Mouse (Mus musculus): ENCODE data around the gene Gm27029. TPM values are rescaled to one million over a fixed set of nuclear protein-coding genes. Genes with fewer than 3 reads are reported as not detected.
"Not testable (repeated sequence)": the region's sequence is repeated elsewhere in the genome, so short reads cannot be mapped to it uniquely, and the experiment has no call there.

Gm27029 gene
- total RNA-seq, 2 experiments from 2014 or later: not detected

DNA sequence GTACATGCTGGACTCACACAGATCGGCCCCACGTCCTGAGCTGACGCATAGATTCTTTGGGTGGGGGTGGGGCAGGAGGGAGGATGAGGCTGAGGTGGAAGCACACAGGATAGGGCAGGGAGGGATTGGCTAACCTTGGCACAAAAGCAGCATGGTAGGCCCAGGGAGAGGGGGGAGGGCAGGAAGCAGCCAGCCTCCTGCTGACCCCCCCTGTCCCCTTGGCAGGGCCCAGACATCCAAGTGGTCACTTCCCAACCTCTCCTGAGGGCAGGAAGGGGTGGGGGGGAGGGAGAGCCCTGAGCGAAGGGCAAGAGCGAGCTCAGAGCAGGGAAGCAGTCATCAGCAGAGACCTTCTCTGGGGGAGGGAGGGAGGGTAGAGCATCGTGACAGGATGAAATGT lies 35.1 kb upstream of the Gm27029 start:
- ATAC-seq (replicated peaks; ENCODE audit: low FRiP score, poor library complexity, severe bottlenecking): no peak

GRCm38 (mm10) chr11:101458217-101458616 lies 33.6 kb upstream of the Gm27029 start:
- no peak for ATAC-seq (replicated peaks; ENCODE audit: low FRiP score, poor library complexity, severe bottlenecking)

- ATAC-seq (replicated peaks; ENCODE audit: low FRiP score, poor library complexity, severe bottlenecking): no peak
These were observed 33.0 kb upstream of the Gm27029 start for GRCm38 (mm10) chr11:101457631-101458030.

DNA sequence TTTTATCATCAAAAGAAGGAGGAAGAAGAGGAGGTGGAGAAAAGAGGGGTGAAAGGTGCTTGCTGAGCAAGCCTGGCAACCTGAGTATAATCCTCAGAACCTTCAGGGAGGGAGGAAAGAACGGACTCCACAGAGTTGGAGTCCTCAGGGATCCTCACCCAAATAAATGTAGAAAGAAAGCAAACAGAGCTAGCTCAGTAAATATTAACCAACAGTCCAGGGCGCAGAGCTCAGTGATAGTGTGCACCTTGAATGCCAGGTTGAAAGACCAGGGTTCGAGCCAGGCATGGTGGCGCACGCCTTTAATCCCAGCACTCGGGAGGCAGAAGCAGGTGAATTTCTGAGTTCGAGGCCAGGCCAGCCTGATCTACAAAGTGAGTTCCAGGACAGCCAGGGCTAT lies 31.0 kb upstream of the Gm27029 start:
- no peak for ATAC-seq (replicated peaks; ENCODE audit: low FRiP score, poor library complexity, severe bottlenecking)

DNA sequence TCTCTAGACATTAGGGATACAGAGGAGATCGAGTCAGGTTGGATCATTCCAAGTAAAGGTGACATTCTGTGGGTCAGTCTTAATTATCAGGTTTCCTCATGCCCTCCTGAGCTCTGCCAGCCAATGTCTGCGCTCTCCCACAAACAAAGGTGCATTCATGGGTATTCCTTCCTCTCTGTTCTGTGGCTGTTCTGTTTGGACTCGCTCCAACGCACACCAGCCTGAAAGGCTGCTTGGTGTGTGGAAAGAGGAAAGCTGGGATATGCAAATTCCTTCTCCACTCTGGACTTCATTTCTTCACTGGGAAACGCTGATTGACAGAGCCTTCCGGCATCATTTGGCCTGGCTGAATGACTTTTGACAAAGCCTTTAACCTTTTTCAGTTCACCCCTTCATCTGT lies 30.1 kb upstream of the Gm27029 start:
- ATAC-seq (replicated peaks; ENCODE audit: low FRiP score, poor library complexity, severe bottlenecking): no peak

DNA sequence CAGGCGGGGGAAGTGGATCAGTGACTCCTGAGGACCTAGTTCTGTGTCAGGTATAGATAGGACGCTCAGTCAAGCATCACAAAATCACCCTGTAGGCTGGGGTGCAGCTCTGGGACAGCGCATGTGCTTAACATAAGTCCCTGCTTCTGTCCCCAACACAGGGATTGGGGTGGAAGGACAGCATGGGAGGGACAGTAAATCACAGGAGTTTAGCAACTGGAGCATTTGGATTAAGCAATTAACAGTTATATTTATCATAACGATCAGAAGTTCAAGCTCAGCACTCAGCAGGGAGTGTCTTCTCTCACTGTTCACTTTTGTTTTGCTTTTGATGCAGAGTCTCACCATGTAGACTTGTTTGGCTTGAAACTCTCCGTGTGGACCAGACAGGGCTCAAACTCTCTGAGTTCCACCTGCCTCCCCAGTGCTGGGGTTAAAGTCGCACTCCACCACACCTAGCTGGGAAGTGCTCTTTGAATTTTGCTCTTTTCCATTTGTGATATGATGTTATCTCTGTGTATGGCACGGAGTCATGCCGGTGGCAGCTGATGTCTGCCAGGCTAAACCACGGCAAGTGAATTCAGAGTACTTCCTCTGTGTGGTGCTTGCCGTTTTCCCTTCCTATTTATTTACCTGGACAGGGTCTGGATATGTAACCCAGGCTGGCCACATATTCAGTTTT lies 27.6 kb upstream of the Gm27029 start:
- no peak for ATAC-seq (replicated peaks; ENCODE audit: low FRiP score, poor library complexity, severe bottlenecking)

- ATAC-seq (replicated peaks; ENCODE audit: low FRiP score, poor library complexity, severe bottlenecking): no peak
These were observed 26.9 kb upstream of the Gm27029 start for GRCm38 (mm10) chr11:101451536-101451935.

DNA sequence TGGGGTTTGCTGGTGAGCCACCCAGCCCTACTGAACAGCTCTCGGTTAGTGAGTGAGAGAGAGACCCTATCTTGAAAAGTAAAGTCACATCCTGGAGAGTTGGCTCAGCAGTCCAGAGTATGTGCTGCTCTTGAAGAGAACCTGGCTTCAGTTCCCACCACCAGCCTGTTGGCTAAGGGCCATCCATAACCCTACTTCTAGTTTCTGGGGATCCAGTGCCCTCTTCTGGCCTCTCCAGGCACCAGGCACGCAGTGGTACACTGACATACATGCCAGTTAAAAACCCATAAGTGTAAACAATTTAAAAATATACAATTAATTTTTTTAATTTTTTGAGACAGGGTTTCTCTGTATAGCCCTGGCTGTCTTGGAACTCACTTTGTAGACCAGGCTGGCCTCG lies 25.8 kb upstream of the Gm27029 start:
- ATAC-seq (replicated peaks; ENCODE audit: low FRiP score, poor library complexity, severe bottlenecking): no peak

DNA sequence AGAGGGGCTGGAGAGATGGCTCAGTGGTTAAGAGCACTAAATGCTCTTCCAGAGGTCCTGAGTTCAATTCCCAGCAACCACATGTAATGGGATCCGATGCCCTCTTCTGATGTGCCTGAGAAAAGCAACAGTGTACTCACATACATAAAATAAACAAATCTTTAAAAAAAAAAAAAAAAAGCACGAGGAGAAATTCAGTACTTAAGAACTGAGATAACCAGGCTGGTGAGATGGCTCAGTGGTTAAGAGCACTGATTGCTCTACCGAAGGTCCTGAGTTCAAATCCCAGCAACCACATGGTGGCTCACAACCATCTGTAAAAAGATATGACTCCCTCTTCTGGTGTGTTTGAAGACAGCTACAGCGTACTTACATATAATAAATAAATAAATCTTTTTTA lies 25.0 kb upstream of the Gm27029 start:
- ATAC-seq (replicated peaks; ENCODE audit: low FRiP score, poor library complexity, severe bottlenecking): not testable (repeated sequence)

- ATAC-seq (replicated peaks; ENCODE audit: low FRiP score, poor library complexity, severe bottlenecking): peak; percentile 52
These were observed 24.3 kb upstream of the Gm27029 start for GRCm38 (mm10) chr11:101448899-101449298.

- peak; percentile 96 for ATAC-seq (replicated peaks; ENCODE audit: low FRiP score, poor library complexity, severe bottlenecking)
These were observed 23.7 kb upstream of the Gm27029 start, which contains the start of gene Ifi35 for GRCm38 (mm10) chr11:101448274-101448746. Ifi35 (plus strand) TSS chr11:101448407.

DNA sequence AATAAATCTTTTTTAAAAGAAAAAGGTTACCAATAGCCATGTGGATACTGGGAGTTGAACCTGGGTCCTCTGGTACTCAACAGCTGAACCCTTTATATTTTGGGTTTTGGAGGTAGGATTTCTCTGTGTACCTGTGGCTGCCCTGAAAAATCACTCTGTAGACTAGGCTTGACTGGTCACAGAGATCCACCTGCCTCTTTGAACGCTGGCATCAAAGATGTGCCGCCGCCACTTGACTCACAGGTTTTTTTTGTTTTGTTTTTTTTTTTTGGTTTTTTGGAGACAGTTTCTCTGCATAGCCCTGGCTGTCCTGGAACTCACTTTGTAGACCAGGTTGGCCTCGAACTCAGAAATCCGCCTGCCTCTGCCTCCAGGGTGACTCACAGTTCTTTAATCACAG lies 23.2 kb upstream of the Gm27029 start:
- ATAC-seq (replicated peaks; ENCODE audit: low FRiP score, poor library complexity, severe bottlenecking): no peak

- ATAC-seq (replicated peaks; ENCODE audit: low FRiP score, poor library complexity, severe bottlenecking): not testable (repeated sequence)
These were observed 22.3 kb upstream of the Gm27029 start for GRCm38 (mm10) chr11:101446860-101447259.

- ATAC-seq (replicated peaks; ENCODE audit: low FRiP score, poor library complexity, severe bottlenecking): no peak
These were observed 21.7 kb upstream of the Gm27029 start for GRCm38 (mm10) chr11:101446319-101446718.

DNA sequence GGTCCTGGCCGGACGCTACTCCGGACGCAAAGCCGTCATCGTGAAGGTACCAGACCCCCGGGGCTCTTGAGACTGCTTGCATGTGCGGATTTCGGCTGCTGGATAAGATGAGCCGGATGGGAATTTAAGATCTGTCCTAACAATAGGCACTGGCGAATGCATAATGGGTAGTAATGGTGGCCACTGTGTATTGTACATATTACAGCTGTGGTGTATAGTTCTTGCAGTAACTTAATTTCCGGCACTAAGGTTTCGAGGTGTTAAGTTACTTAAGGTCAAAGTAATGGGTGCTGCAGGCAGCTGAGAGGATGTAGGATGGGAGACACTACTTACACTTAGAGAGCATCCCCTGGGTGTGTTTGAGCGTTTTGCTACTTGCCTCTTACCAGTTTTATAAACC lies 18.2 kb upstream of the Gm27029 start:
- no peak for ATAC-seq (replicated peaks; ENCODE audit: low FRiP score, poor library complexity, severe bottlenecking)

GRCm38 (mm10) chr11:101442127-101442693 lies 17.6 kb upstream of the Gm27029 start, which contains the start of gene Rpl27:
Rpl27 (plus strand) TSS chr11:101442298.
- ATAC-seq (replicated peaks; ENCODE audit: low FRiP score, poor library complexity, severe bottlenecking): peak; percentile 99

DNA sequence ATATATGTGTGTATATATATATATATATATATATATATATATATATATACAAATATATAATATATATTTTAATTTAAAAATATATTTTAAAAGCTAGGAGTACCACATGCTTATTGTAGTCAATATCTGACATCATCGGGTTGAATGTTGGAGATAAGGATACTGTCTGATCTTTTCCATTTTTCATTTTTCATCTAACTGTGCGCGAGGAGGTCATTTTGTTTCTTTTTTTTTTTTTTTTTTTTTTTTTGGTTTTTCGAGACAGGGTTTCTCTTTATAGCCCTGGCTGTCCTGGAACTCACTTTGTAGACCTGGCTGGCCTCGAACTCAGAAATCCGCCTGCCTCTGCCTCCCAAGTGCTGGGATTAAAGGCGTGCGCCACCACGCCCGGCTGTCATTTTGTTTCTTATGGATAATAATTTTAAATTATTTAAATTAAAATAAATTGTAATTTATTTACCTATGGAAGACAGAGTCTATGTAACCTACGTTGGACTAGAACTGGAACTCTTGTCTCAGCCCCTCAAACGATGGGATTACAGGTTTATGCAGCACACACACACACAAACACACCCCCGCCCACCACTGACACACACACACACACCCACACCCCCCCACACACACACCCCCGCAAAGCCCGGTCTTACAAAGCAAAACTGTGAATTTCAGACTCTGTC lies 17.0 kb upstream of the Gm27029 start:
- not testable (repeated sequence) for ATAC-seq (replicated peaks; ENCODE audit: low FRiP score, poor library complexity, severe bottlenecking)

GRCm38 (mm10) chr11:101438006-101438405 lies 13.4 kb upstream of the Gm27029 start:
- ATAC-seq (replicated peaks; ENCODE audit: low FRiP score, poor library complexity, severe bottlenecking): not testable (repeated sequence)

DNA sequence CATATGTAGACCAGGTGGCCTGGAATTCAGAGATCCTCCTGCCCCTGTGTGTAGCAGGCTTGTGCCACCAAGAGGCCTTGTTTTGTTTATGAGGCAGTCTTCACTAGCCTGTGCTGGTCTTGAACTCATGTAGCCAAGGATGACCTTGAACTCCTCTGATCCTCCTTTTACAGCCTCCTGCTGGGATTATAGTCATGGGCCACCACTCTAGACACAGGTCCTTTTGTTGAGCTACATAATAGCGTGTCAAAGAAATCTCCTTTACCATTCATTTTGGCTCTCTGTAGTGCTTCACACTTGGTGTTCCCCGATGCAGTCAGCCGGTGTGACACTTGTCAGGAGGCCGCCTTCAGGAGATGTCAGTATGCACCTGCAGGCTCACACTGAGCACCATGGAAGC lies 12.3 kb upstream of the Gm27029 start:
- no peak for ATAC-seq (replicated peaks; ENCODE audit: low FRiP score, poor library complexity, severe bottlenecking)

DNA sequence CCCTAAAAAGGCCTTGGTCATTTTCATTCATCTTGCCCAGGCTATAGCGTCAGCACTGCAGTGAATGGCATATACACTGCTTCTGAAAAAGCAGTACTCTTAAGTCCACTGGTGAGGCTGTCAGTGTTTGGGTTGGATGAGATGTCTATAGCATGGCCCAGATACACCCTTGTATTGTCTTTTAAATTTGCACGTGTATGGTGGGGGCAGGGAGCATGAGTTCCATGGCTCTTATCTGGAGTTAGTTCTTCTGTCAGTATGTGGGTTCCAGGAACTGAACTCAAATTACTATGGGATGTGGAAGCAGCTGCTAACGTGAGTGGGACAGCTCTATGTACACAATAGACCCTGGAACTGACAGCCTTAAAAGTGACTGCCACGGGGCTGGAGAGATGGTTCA lies 11.2 kb upstream of the Gm27029 start:
- ATAC-seq (replicated peaks; ENCODE audit: low FRiP score, poor library complexity, severe bottlenecking): no peak

DNA sequence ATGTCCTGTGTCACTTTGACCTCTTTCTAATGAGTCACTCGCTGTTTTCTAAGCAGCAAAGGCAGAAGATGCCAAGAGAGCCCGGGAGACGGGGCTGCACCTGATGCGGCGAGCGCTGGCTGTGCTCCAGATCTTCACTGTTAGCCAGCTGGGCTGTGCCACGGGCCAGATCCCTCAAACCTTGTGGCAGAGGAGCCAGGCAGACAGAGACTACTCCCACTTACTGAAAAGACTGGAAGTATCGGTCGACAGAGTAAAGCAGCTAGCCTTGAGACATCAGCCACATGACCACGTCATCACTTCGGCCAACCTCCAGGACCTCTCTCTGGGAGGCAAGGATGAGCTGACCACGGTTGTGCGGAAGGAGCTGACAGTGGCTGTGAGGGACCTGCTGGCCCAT lies 8.8 kb upstream of the Gm27029 start:
- 0 out of 2 replicates have a peak, but pooled peaks have one; percentile 22 for ATAC-seq (replicated peaks; ENCODE audit: low FRiP score, poor library complexity, severe bottlenecking)
